Mouse (Mus musculus) CD4-positive, CD25-positive, alpha-beta regulatory T cell, adult 4 months (primary cell): ENCODE data around the gene Pgp. TPM values are rescaled to one million over a fixed set of nuclear protein-coding genes. Genes with fewer than 3 reads are reported as not detected.

Source experiments
- polyA plus RNA-seq, 2 experiments: library from polyadenylated mRNA; unstranded; fragments of 100-300 nt; shearing (Covaris generic); gene quantifications; one replicate each; pipeline ENCODE4 v1.2.1; 2017

The Pgp gene
- polyA plus RNA-seq, 2 experiments from 2014 or later: 4.1 to 5.3 TPM

Other genes starting within 250 kb of the Pgp start
- gene Tedc2, start 249.5 kb upstream of the Pgp start, polyA plus RNA-seq: 10 to 100 TPM in 1 of 2 experiments, 1 to 10 TPM in 1; 8.9 to 17.5 TPM
- 1 to 10 TPM; 4.1 to 6.6 TPM for gene Ccnf, start 218.9 kb upstream of the Pgp start, polyA plus RNA-seq
- gene Abca17, start 119.3 kb upstream of the Pgp start, polyA plus RNA-seq: under 1 TPM in 1 of 2 experiments, not detected in 1; 0.49 TPM
- gene Abca3, start 118.4 kb upstream of the Pgp start, polyA plus RNA-seq: 10 to 100 TPM; 17.0 to 23.7 TPM
- gene Rnps1, start 55.8 kb upstream of the Pgp start, polyA plus RNA-seq: 100 to 1,000 TPM; 127 to 181 TPM
- 10 to 100 TPM; 50.3 to 57.7 TPM for gene Eci1, start 43.8 kb upstream of the Pgp start, polyA plus RNA-seq
- gene Dnase1l2, start 27.3 kb upstream of the Pgp start, polyA plus RNA-seq: 1 to 10 TPM; 7.4 to 8.3 TPM
- gene E4f1, start 79 bp upstream of the Pgp start, polyA plus RNA-seq: 10 to 100 TPM; 34.3 to 62.8 TPM
- gene Bricd5, start 3.5 kb downstream of the Pgp start, polyA plus RNA-seq: not detected
- 10 to 100 TPM; 14.3 to 25.8 TPM for gene Mlst8, start 8.7 kb downstream of the Pgp start, polyA plus RNA-seq
- under 1 TPM; 0.16 TPM for gene Caskin1, start 18.2 kb downstream of the Pgp start, polyA plus RNA-seq
- 10 to 100 TPM; 52.8 to 72.1 TPM for gene Traf7, start 57.5 kb downstream of the Pgp start, polyA plus RNA-seq
- 1 to 10 TPM; 4.0 to 5.0 TPM for gene Rab26, start 63.8 kb downstream of the Pgp start, polyA plus RNA-seq
- 10 to 100 TPM; 16.8 to 34.7 TPM for gene Pkd1, start 79.4 kb downstream of the Pgp start, polyA plus RNA-seq
- gene Tsc2, start 162.2 kb downstream of the Pgp start, polyA plus RNA-seq: 10 to 100 TPM; 20.5 to 28.2 TPM
- gene Nthl1, start 162.3 kb downstream of the Pgp start, polyA plus RNA-seq: 1 to 10 TPM; 3.1 to 6.0 TPM
- not detected for gene Slc9a3r2, start 179.9 kb downstream of the Pgp start, polyA plus RNA-seq
- gene Npw, start 188.1 kb downstream of the Pgp start, polyA plus RNA-seq: not detected
- gene Zfp598, start 199.3 kb downstream of the Pgp start, polyA plus RNA-seq: 1 to 10 TPM; 3.7 to 5.4 TPM
- 1 to 10 TPM; 1.1 TPM for gene Syngr3, start 219.6 kb downstream of the Pgp start, polyA plus RNA-seq
- gene Gfer, start 225.8 kb downstream of the Pgp start, polyA plus RNA-seq: 10 to 100 TPM; 13.5 to 21.7 TPM
- gene Noxo1, start 225.8 kb downstream of the Pgp start, polyA plus RNA-seq: 1 to 10 TPM; 1.2 to 1.4 TPM
- 10 to 100 TPM; 38.1 to 71.3 TPM for gene Tbl3, start 237.3 kb downstream of the Pgp start, polyA plus RNA-seq
- not detected for gene Rnf151, start 247.7 kb downstream of the Pgp start, polyA plus RNA-seq
- 100 to 1,000 TPM; 608 to 780 TPM for gene Rps2, start 247.7 kb downstream of the Pgp start, polyA plus RNA-seq